Mouse (Mus musculus): ENCODE data around the gene Tnks2.

The Tnks2 gene

GRCm38 (mm10) chr19:36938008-36938407 lies 104.0 kb downstream of the Tnks2 start:
- DNase-seq (ENCODE audit: low spot score), result no peak

- DNase-seq (ENCODE audit: low spot score), result no peak
These were observed 106.0 kb downstream of the Tnks2 start for GRCm38 (mm10) chr19:36940064-36940463.

All from urinary bladder, postnatal 25 days (tissue).